Mouse (Mus musculus) forebrain, embryonic 15.5 days (tissue): ENCODE measurements around the gene Sp3. TPM values are rescaled to one million over a fixed set of nuclear protein-coding genes. Genes with fewer than 3 reads are reported as not detected.
"Not testable (repeated sequence)": the region's sequence is repeated elsewhere in the genome, so short reads cannot be mapped to it uniquely, and the experiment has no call there.

Experiments used
- ATAC-seq: fragments of 200-750 bp; cut with Nextera tagmentation; replicated peaks from 2 replicates; pipeline ENCODE4 v1.8.0; 2017; ENCODE audit warnings: mild to moderate bottlenecking, moderate TSS enrichment, moderate library complexity
- H3K27ac ChIP-seq: fragments of 300-500 bp; sonication (generic); replicated peaks from 2 replicates; pipeline ENCODE4 v1.5.1; 2015; ENCODE audit warnings: mild to moderate bottlenecking, inconsistent platforms
- H3K27me3 ChIP-seq: fragments of 300-500 bp; sonication (generic); 2 replicates; pipeline ENCODE4 v1.6.1; 2015; ENCODE audit warnings: inconsistent platforms
- H3K36me3 ChIP-seq: fragments of 300-500 bp; sonication (generic); 2 replicates; pipeline ENCODE4 v1.6.1; 2015; ENCODE audit warnings: mild to moderate bottlenecking, inconsistent platforms
- H3K4me1 ChIP-seq: fragments of 300-500 bp; sonication (generic); 2 replicates; pipeline ENCODE4 v1.6.1; 2015; ENCODE audit warnings: inconsistent platforms
- H3K4me2 ChIP-seq: fragments of 300-500 bp; sonication (generic); replicated peaks from 2 replicates; pipeline ENCODE4 v1.6.1; 2015; ENCODE audit warnings: mild to moderate bottlenecking, inconsistent platforms
- H3K4me3 ChIP-seq: fragments of 300-500 bp; sonication (generic); 2 replicates; pipeline ENCODE4 v1.5.1; 2015; ENCODE audit warnings: mild to moderate bottlenecking, inconsistent platforms
- H3K9ac ChIP-seq: fragments of 300-500 bp; sonication (generic); replicated peaks from 2 replicates; pipeline ENCODE4 v1.6.1; 2015; ENCODE audit warnings: mild to moderate bottlenecking, inconsistent platforms
- H3K9me3 ChIP-seq: fragments of 300-500 bp; sonication (generic); 2 replicates; pipeline ENCODE4 v1.6.1; 2016; ENCODE audit warnings: inconsistent platforms
- WGBS: fragments of 180-500 bp; shearing (Covaris S2); methylation state at CpG from one replicate; pipeline ENCODE4 v1.1.7; 2015; ENCODE audit warnings: mixed read lengths; 5-methylcytosine and 5-hydroxymethylcytosine counted together
- polyA plus RNA-seq: library from polyadenylated mRNA; unstranded; fragments of >200 nt; fragmentation: Nextera tagmentation; extraction: Ambion mirVana; gene quantifications from 2 replicates; pipeline ENCODE4 v1.2.1, GENCODE M21; 2015

Gene Sp3
- polyA plus RNA-seq: 57.6 and 61.4 TPM in 2 replicates

GRCm38 (mm10) chr2:72980337-72981074, at the start of gene Sp3:
Sp3 (minus strand) TSS chr2:72980446.
- Histone ChIP-seq H3K9ac (peak within 1 kb of the TSS; percentile 100), H3K4me2 (peak within 1 kb of the TSS; percentile 66), H3K27ac (peak within 1 kb of the TSS; percentile 100), H3K27me3 (no peaks in the 10 kb centered on the region), H3K36me3 (peaks cover 4% of the 10 kb centered on the region; the same call in 1 of the 2 replicates), H3K9me3 (no peaks in the 10 kb centered on the region), H3K4me3 (peak within 1 kb of the TSS; percentile 80), H3K4me1 (peaks cover 26% of the 10 kb centered on the region)
- ATAC-seq: peak; percentile 93
- WGBS: under 1% methylated on average over 56 of the region's 64 CpGs

GRCm38 (mm10) chr2:73029846-73030245, 49.6 kb upstream of the Sp3 start:
- H3K4me3 ChIP-seq: no peak overlapping the region
- ATAC-seq: no peak
- WGBS: 92% methylated on average over 3 of the region's 3 CpGs

GRCm38 (mm10) chr2:73028019-73028418, 47.8 kb upstream of the Sp3 start:
- ATAC-seq: no peak
- H3K4me3 ChIP-seq: no peak overlapping the region

More at GRCm38 (mm10) chr2:73029846-73030245, 49.6 kb upstream of the Sp3 start:
- no peaks in the 10 kb centered on the region for H3K27me3 ChIP-seq
- H3K4me1 ChIP-seq: no peaks in the 10 kb centered on the region
- H3K36me3 ChIP-seq: no peaks in the 10 kb centered on the region
- no peak overlapping the region for H3K9ac ChIP-seq
- H3K27ac ChIP-seq: no peak overlapping the region
- H3K9me3 ChIP-seq: no peaks in the 10 kb centered on the region
- H3K4me2 ChIP-seq: no peak overlapping the region

DNA sequence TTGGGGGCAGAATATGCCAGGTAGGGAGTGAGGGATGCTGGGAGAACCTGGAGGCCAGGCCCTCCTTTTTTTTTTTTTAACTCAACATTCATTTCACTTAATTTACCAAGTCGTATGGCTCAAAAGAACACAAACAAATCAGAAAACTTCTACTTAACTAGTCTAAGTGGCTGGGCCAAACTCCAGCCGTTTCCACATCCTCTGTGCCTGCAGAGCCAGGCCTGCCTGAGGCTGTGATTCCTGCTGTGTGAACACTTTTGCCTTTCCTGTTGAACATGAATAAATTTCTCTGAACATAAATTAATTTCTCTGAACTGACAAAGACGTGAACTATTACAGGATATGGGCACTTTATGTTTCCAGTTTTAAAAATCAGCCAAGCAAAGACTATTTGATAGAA, 46.9 kb upstream of the Sp3 start:
- H3K4me3 ChIP-seq: no peak overlapping the region
- H3K9ac ChIP-seq: no peak overlapping the region
- H3K4me1 ChIP-seq: no peaks in the 10 kb centered on the region
- H3K9me3 ChIP-seq: no peaks in the 10 kb centered on the region
- no peak for ATAC-seq
- no peaks in the 10 kb centered on the region for H3K27me3 ChIP-seq
- no peak overlapping the region for H3K27ac ChIP-seq
- WGBS: 53% methylated on average over 3 of the region's 3 CpGs
- no peak overlapping the region for H3K4me2 ChIP-seq
- no peaks in the 10 kb centered on the region for H3K36me3 ChIP-seq

More at GRCm38 (mm10) chr2:73028019-73028418, 47.8 kb upstream of the Sp3 start:
- Histone ChIP-seq H3K27me3 (no peaks in the 10 kb centered on the region), H3K36me3 (no peaks in the 10 kb centered on the region), H3K9ac (no peak overlapping the region), H3K27ac (no peak overlapping the region), H3K4me1 (no peaks in the 10 kb centered on the region), H3K9me3 (no peaks in the 10 kb centered on the region), H3K4me2 (no peak overlapping the region)
- 88% methylated on average over 3 of the region's 3 CpGs for WGBS

- ATAC-seq: no peak
- WGBS: 50% methylated on average over 6 of the region's 6 CpGs
- no peaks in the 10 kb centered on the region for H3K27me3 ChIP-seq
- no peak overlapping the region for H3K4me2 ChIP-seq
- no peak overlapping the region for H3K9ac ChIP-seq
- no peak overlapping the region for H3K4me3 ChIP-seq
- no peaks in the 10 kb centered on the region for H3K9me3 ChIP-seq
- peaks cover 9% of the 10 kb centered on the region for H3K4me1 ChIP-seq
- H3K36me3 ChIP-seq: no peaks in the 10 kb centered on the region
- no peak overlapping the region for H3K27ac ChIP-seq
Measured at GRCm38 (mm10) chr2:73023803-73024202, 43.6 kb upstream of the Sp3 start.

DNA sequence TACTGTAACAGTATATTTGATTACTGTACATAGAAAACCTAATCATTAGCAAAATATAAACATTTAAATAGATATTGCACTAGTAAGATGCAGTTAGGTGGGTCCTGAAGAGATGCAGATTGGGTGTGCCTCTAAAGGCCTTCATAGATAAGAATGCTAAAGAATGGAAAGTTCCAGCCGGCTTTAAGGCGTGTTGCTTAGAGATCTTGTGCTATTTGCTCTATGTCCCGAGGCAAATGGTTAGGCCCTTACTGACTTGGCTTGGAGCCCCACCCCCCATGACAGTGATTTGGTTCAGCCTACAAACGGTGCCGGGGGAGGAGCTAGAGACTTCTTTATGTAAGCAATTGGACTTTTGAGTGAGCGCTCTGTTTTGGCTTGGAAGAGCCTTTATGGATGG, 40.8 kb upstream of the Sp3 start:
- H3K36me3 ChIP-seq: no peaks in the 10 kb centered on the region
- H3K4me3 ChIP-seq: no peak overlapping the region
- peaks cover 9% of the 10 kb centered on the region for H3K4me1 ChIP-seq
- no peaks in the 10 kb centered on the region for H3K9me3 ChIP-seq
- no peak overlapping the region for H3K4me2 ChIP-seq
- no peaks in the 10 kb centered on the region for H3K27me3 ChIP-seq
- no peak for ATAC-seq
- H3K9ac ChIP-seq: no peak overlapping the region
- 84% methylated on average over 6 of the region's 6 CpGs for WGBS
- H3K27ac ChIP-seq: no peak overlapping the region

DNA sequence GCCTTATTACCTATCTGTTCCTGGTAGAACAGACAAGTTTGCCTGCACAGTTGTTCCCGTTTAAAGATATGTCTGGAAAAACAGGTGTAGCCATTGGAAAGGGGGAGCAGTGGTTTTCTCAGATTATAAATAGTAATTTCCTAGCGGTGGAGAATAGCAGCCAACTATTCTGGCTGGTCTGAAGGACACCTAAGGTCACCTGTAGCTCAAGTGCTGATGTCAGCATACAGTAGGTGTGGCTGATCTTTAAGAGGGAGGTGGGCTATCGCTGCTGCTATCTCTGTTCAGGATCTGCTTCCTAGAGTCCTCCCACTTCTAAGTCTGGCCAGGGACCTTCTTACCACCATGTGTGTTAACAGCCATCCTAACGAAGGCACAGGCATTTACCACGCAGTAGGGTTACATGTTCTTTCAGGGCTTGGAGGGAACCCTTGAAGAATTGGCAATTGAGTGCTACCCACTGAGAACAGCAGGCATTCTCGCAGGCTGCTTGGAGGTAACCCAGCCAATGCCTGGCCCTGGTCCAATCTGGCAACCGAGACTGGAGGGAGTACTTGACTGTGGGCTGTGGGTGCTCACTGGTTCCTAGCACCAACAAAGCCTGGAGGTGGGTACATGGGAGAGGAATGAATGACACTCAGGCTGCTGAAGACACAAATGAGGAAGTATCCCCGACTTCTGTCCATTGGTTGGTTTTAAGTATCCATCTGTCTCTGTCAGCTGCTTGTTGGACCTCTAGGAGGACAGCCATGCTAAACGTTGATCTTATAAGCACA, 39.3 kb upstream of the Sp3 start:
- no peaks in the 10 kb centered on the region for H3K36me3 ChIP-seq
- H3K27ac ChIP-seq: 0 out of 2 replicates have a peak overlapping the region, but pooled peaks have one; percentile 5
- H3K4me3 ChIP-seq: no peak overlapping the region
- no peaks in the 10 kb centered on the region for H3K9me3 ChIP-seq
- no peak overlapping the region for H3K4me2 ChIP-seq
- H3K27me3 ChIP-seq: no peaks in the 10 kb centered on the region
- no peak overlapping the region for H3K9ac ChIP-seq
- WGBS: 53% methylated on average over 9 of the region's 9 CpGs
- H3K4me1 ChIP-seq: peaks cover 9% of the 10 kb centered on the region
- peak; percentile 82 for ATAC-seq

- not testable (repeated sequence) for ATAC-seq, H3K36me3 ChIP-seq, H3K9me3 ChIP-seq, H3K4me1 ChIP-seq, H3K27ac ChIP-seq, H3K27me3 ChIP-seq, H3K4me2 ChIP-seq, H3K4me3 ChIP-seq, H3K9ac ChIP-seq
- WGBS: 90% methylated on average over 9 of the region's 9 CpGs
Measured at GRCm38 (mm10) chr2:73014063-73014462, 33.8 kb upstream of the Sp3 start.

- no peaks in the 10 kb centered on the region for H3K27me3 ChIP-seq
- WGBS: 72% methylated on average over 20 of the region's 20 CpGs
Measured at GRCm38 (mm10) chr2:73012636-73013035, 32.4 kb upstream of the Sp3 start.

DNA sequence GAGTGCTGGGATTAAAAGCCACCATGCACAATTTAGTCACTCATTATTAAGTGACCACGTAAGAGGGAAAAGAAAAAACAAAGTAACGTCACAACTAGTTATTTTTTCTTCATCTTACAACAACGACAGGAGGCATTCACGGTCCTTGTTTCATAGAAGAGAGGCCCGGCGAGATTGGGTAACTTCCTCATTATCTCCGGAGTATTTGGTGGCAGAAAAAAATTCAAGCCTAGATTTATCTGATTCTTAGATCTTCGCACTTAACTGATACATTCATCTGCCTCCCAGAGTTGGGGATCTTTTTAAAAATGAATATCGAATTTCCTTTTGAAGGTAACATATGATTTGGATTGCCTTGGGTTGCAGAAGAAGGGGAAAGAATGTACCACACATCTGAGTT, 27.2 kb upstream of the Sp3 start:
- 95% methylated on average over 9 of the region's 9 CpGs for WGBS
- H3K36me3 ChIP-seq: no peaks in the 10 kb centered on the region
- no peak overlapping the region for H3K4me3 ChIP-seq
- ATAC-seq: no peak
- H3K9ac ChIP-seq: no peak overlapping the region
- H3K27me3 ChIP-seq: no peaks in the 10 kb centered on the region
- no peak overlapping the region for H3K4me2 ChIP-seq
- H3K4me1 ChIP-seq: peaks cover 19% of the 10 kb centered on the region
- H3K9me3 ChIP-seq: no peaks in the 10 kb centered on the region
- no peak overlapping the region for H3K27ac ChIP-seq

More at GRCm38 (mm10) chr2:73012636-73013035, 32.4 kb upstream of the Sp3 start:
- ATAC-seq: no peak
- no peaks in the 10 kb centered on the region for H3K9me3 ChIP-seq
- H3K27ac ChIP-seq: no peak overlapping the region
- no peak overlapping the region for H3K9ac ChIP-seq
- H3K4me1 ChIP-seq: no peaks in the 10 kb centered on the region
- H3K36me3 ChIP-seq: no peaks in the 10 kb centered on the region
- H3K4me2 ChIP-seq: no peak overlapping the region
- H3K4me3 ChIP-seq: no peak overlapping the region

- Histone ChIP-seq H3K4me1 (peaks cover 19% of the 10 kb centered on the region), H3K27ac (no peak overlapping the region), H3K9ac (no peak overlapping the region), H3K4me2 (no peak overlapping the region), H3K27me3 (no peaks in the 10 kb centered on the region), H3K9me3 (no peaks in the 10 kb centered on the region), H3K4me3 (no peak overlapping the region), H3K36me3 (no peaks in the 10 kb centered on the region)
- 40% methylated on average over 3 of the region's 3 CpGs for WGBS
- no peak for ATAC-seq
Measured at GRCm38 (mm10) chr2:73005611-73006515, 25.6 kb upstream of the Sp3 start.
